In genomic region chr9:76313921-76314320, GRCm38 (mm10) we compare ENCODE assay signal across 30 mouse cellular contexts. TPM values are rescaled to one million over a fixed set of nuclear protein-coding genes. Genes with fewer than 3 reads are reported as not detected.
"Had no signal": no experiment of that assay in that cellular context is flagged by ENCODE, and none has a peak within 500 bp of the region (broad histone marks: within the 10 kb centered on the region; RNA-seq: fewer than 3 reads in every experiment).

No protein-coding gene starts in this region.

- H3K4me1 ChIP-seq: embryonic facial prominence, embryonic 10.5 days; embryonic facial prominence, embryonic 12.5 days; embryonic facial prominence, embryonic 13.5 days; embryonic facial prominence, embryonic 15.5 days; forebrain, embryonic 10.5 days; forebrain, embryonic 12.5 days; forebrain, embryonic 13.5 days; forebrain, embryonic 15.5 days; heart, embryonic 10.5 days had no signal

- H3K9me3 ChIP-seq: embryonic facial prominence, embryonic 10.5 days; embryonic facial prominence, embryonic 12.5 days; embryonic facial prominence, embryonic 13.5 days; embryonic facial prominence, embryonic 15.5 days; forebrain, embryonic 10.5 days; forebrain, embryonic 12.5 days; forebrain, embryonic 13.5 days; forebrain, embryonic 15.5 days; heart, embryonic 10.5 days had no signal

- H3K27ac ChIP-seq: embryonic facial prominence, embryonic 10.5 days; embryonic facial prominence, embryonic 12.5 days; embryonic facial prominence, embryonic 13.5 days; embryonic facial prominence, embryonic 15.5 days; forebrain, embryonic 10.5 days; forebrain, embryonic 12.5 days; forebrain, embryonic 13.5 days; forebrain, embryonic 15.5 days; gastrocnemius, adult 2 months; heart, embryonic 10.5 days had no signal

- DNase-seq: cerebellum, adult 9-11 months; cerebellum, postnatal 10 days; cerebellum, postnatal 14 days; cerebellum, postnatal 25 days; embryo, embryonic 11 days; forebrain, postnatal 0 days; gastrocnemius, adult 2 months; gastrocnemius, postnatal 10 days; gastrocnemius, postnatal 14 days; gastrocnemius, postnatal 25 days; gastrocnemius, postnatal 36 days; heart, adult 11 months; heart, adult 18-20 months had no signal

- H3K36me3 ChIP-seq: embryonic facial prominence, embryonic 10.5 days; embryonic facial prominence, embryonic 12.5 days; embryonic facial prominence, embryonic 13.5 days; embryonic facial prominence, embryonic 15.5 days; forebrain, embryonic 10.5 days; forebrain, embryonic 12.5 days; forebrain, embryonic 15.5 days; heart, embryonic 10.5 days had no signal

- H3K4me3 ChIP-seq: embryonic facial prominence, embryonic 10.5 days; embryonic facial prominence, embryonic 12.5 days; embryonic facial prominence, embryonic 13.5 days; embryonic facial prominence, embryonic 15.5 days; erythroblast, embryonic 14.5 days; forebrain, embryonic 10.5 days; forebrain, embryonic 12.5 days; forebrain, embryonic 13.5 days; forebrain, embryonic 15.5 days; gastrocnemius, adult 2 months; heart, embryonic 10.5 days had no signal

- H3K27me3 ChIP-seq: embryonic facial prominence, embryonic 12.5 days; embryonic facial prominence, embryonic 13.5 days; embryonic facial prominence, embryonic 15.5 days; forebrain, embryonic 12.5 days; forebrain, embryonic 13.5 days; forebrain, embryonic 15.5 days had no signal

- H3K9ac ChIP-seq: embryonic facial prominence, embryonic 12.5 days; embryonic facial prominence, embryonic 13.5 days; embryonic facial prominence, embryonic 15.5 days; forebrain, embryonic 12.5 days; forebrain, embryonic 13.5 days; forebrain, embryonic 15.5 days; forebrain, postnatal 0 days had no signal

RNA-seq across cellular contexts. Expression of gene Hcrtr2, which starts 9.7 kb away (rescaled TPM):
- total RNA-seq: common myeloid progenitor, adult 5-6 weeks; gastrocnemius, adult 18-20 months; gastrocnemius, adult 2 months; gastrocnemius, adult 8-10 months; gastrocnemius, postnatal 10 days; gastrocnemius, postnatal 14 days; gastrocnemius, postnatal 25 days; gastrocnemius, postnatal 36 days; gastrocnemius, postnatal 4 days; granulocyte monocyte progenitor cell, adult 5-6 weeks; heart, adult 18-20 months; heart, adult 8-10 months had no signal
- polyA plus RNA-seq: erythroblast, embryonic 14.5 days; gonadal fat pad, adult 2 months had no signal
